Mouse (Mus musculus) cerebellum, postnatal 4 days (tissue): ENCODE data around the gene Gm17349.

Experiments used
- DNase-seq, 2 experiments: peaks; one replicate each; pipeline ENCODE4 v3.0.0; 2022; ENCODE audit warnings: low spot score in 2 of 2, mixed read lengths in 1 of 2

Gene Gm17349

DNA sequence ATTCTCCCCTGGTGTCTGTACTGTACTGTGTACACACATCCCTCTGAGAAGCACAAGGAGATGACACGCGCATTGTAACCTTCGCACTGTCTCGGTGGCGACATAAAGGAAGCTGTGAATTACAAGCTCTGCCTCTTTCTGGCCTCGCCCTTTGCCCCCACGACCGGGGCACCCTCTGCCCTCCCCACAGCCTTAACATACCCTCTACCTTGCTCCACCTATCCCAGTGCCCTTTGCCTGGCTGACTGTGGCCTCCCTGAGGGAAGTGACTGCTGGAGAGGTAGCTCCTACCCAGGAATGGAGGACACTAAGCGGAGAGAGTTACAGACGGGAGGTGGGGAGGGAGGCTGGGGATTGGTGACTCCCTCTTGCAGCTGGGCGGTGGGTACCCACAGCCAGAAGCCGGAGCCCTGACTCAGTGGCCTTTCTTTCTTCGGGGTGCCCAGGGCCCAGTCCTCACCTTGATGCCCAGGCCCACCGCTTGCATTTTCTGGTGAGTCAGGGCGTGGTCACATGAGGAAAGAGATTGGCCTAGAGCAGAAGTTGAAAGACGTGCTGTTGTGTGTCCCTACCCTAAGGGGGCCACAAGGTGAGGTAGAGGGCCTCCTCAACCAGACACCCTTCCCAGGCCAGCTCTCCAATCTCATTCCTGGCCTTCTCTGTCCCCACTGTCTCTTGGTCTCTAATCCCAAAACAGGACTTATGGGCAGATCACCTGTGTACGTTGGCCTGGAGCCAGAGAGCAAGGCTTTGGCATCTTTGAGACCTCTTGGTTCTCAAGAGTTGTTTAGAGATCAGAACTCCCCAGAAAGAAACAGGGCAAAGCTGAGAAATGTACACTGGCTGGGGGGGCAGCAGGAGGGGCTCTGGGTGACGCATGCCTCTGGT is 4.8 kb downstream of the Gm17349 start:
- DNase-seq: no peak

GRCm38 (mm10) chr15:99699715-99700114 is 5.6 kb downstream of the Gm17349 start:
- no peak for DNase-seq

DNA sequence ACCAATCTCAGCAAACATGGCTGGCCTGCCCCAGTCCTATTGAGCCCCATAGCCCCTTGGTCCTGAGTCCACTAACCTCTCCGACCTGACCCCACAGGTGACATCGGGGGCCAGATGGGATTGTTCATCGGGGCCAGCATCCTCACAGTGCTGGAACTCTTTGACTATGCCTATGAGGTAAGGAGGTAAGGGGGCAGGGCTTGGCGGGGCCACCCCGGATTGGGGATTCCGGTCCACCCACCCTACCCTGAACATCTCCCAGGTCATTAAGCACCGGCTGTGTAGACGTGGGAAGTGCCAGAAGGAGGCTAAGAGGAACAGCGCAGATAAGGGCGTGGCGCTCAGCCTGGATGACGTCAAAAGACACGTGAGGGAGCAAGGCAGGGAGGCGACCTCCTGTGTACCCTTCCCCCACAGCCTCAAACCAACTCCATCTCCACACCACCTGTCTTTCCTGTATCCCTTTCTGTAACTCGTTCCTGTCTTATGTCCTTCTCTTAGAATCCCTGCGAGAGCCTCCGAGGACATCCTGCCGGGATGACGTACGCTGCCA is 6.7 kb downstream of the Gm17349 start:
- no peak for DNase-seq

- DNase-seq: no peak
Measured at GRCm38 (mm10) chr15:99697309-99697708, 8.0 kb downstream of the Gm17349 start.

- no peak for DNase-seq
Measured at GRCm38 (mm10) chr15:99691976-99692375, 13.3 kb downstream of the Gm17349 start.

DNA sequence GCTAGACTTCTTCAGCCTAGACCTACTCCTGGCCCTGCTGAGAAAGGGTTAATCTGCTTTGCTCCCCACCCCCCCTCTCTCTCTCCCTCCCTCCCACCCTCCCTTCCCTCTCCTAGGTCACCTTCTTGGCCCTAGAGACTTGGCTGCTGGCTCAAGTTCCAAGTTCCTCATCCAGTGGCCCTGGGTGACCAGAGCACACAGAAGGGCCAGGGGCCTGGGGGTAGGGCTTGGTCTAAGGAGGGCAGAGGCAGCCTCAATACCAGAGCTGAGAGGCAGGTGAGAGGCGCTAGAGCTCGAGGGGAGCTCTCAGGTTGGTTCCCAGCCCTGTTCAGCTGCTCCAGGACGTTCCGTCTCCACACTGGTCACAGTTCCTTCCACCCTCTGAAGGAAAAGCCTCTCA is 14.4 kb downstream of the Gm17349 start:
- no peak for DNase-seq

DNA sequence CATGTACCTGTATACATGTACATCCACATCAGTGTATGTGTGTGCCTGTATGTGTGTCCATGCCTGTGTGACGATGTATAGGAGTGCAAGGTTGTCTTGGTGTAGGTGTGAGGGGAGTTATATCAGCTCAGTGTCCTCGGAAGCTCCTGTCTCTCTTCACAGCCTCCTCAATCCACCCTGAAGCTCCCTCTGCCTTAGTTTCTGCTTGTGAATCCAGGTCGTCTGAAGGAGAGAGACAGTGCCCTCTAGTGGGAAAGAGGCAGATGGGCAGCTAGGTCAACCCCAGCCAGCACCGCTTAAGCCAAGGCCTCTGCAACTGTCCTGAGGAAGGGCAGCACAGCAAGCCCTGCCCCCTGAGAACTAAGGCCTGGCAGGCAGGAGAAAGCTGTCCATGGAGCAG is 16.6 kb downstream of the Gm17349 start:
- peak in 1 of 2 experiments; percentile 64 for DNase-seq

- DNase-seq: no peak
Measured at GRCm38 (mm10) chr15:99684156-99684555, 21.1 kb downstream of the Gm17349 start.

- DNase-seq: no peak
Measured at GRCm38 (mm10) chr15:99682880-99683279, 22.4 kb downstream of the Gm17349 start.

DNA sequence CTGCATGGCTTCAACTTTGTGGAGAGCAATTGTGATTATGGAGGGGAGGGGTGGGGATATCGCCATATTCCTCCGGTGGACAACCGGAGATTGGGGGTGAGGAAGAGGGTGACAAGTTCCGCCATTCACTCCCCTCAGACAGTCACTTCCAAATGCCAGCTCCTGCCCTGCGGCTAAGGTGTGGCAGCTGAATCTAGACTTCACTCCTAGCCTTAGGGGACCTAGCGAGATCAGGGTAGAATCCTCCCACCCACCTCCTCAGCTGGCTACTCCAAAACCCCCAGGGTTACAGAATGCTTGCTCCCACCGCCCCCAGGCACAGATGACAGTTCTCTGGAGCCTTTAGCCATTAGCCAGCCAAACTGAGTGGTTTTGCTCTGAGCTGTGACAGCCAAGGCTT is 26.3 kb downstream of the Gm17349 start:
- DNase-seq: no peak

- DNase-seq: no peak
Measured at GRCm38 (mm10) chr15:99678063-99678800, 27.1 kb downstream of the Gm17349 start.

- peak in 1 of 2 experiments; percentile 68 for DNase-seq
Measured at GRCm38 (mm10) chr15:99677089-99677488, 28.2 kb downstream of the Gm17349 start.

GRCm38 (mm10) chr15:99674866-99675265 is 30.4 kb downstream of the Gm17349 start:
- no peak for DNase-seq

DNA sequence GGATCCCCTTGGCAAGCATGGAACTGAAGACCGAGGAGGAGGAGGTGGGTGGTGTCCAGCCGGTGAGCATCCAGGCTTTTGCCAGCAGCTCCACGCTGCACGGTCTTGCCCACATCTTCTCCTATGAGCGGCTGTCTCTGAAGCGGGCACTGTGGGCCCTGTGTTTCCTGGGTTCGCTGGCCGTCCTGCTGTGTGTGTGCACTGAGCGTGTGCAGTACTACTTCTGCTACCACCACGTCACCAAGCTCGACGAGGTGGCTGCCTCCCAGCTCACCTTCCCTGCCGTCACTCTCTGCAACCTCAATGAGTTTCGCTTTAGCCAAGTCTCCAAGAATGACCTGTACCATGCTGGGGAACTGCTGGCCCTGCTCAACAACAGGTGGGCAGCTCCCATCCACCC is 33.5 kb downstream of the Gm17349 start:
- no peak for DNase-seq

- no peak for DNase-seq
Measured at GRCm38 (mm10) chr15:99670964-99671670, 34.2 kb downstream of the Gm17349 start.

- DNase-seq: peak; percentile 49 to 60
Measured at GRCm38 (mm10) chr15:99670154-99670821, 35.0 kb downstream of the Gm17349 start, which contains the start of gene Asic1. TSS of gene Asic1 (plus strand) at chr15:99670368.

GRCm38 (mm10) chr15:99669392-99669791 is 35.9 kb downstream of the Gm17349 start:
- no peak for DNase-seq

DNA sequence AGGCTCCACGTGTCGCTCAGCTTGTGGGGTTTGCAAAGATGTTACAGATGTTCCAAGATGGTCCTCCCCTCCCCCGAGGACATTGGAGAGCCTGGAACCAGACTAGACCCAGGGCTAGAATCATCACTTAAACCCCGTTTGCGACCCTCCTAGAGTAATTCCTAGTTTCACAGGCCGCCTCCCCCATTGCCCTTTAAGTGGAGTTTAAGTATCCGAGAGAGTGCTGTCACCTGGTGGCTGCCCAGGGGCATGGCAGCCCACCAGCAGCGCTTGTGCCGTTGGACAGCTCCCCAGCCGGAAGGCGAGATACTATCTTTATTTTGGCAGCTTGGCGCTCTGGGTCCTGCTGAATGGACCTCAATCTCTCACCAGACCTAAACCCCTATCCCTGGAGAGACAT is 36.4 kb downstream of the Gm17349 start:
- peak; percentile 55 to 83 for DNase-seq

DNA sequence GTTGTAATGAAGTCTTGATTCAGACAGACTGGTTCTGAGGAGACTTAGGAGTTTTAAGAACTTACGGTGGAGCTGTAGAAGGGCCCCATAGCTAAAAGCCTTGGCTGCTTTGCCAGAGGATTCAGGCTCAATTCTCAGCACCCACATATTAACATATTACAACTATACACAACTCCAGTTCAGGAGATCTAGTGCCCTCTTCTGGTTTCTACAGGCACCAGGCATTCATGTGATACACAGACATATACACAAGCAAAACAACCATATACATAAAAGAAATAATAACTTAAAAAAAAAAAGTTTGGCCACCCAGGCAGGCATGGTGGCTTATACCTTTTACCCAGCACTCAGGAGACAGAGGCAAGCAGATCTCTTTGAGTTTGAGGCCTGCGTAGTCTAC is 37.7 kb downstream of the Gm17349 start:
- DNase-seq: no peak

- DNase-seq: peak in 1 of 2 experiments; percentile 57
Measured at GRCm38 (mm10) chr15:99664600-99665451, 40.5 kb downstream of the Gm17349 start.
